In genomic region chr15:78480111-78480510, GRCm38 (mm10) we compare ENCODE assay signal across 20 mouse cellular contexts. TPM values are rescaled to one million over a fixed set of nuclear protein-coding genes. Genes with fewer than 3 reads are reported as not detected.
DNase-seq lines count a peak whose midpoint lies in the region; ATAC-seq lines count a peak whose summit lies in the region.
"Had no signal": no experiment of that assay in that cellular context is flagged by ENCODE, and none has a peak within 500 bp of the region (broad histone marks: within the 10 kb centered on the region; RNA-seq: fewer than 3 reads in every experiment).

No protein-coding gene starts in this region.

- ATAC-seq in activated CD4-positive, CD25-positive, alpha-beta regulatory T cell, adult 4 months, result peak; percentile 6
- ATAC-seq: hindbrain, embryonic 16.5 days; midbrain, embryonic 16.5 days had no signal

- DNase-seq in B cell, adult 2 months, result peak; percentile 25 to 30
- peak; percentile 48 for DNase-seq in ES-CJ7 (ENCODE audit: low read depth, low spot score)
- peak; percentile 73 to 87 for DNase-seq in natural killer cell, adult 2 months (ENCODE audit: low spot score in 2 of 2)
- no peak for DNase-seq in heart, adult 8-10 months (ENCODE audit: low spot score)
- no peak for DNase-seq in cerebellum, postnatal 10 days
- no peak for DNase-seq in adrenal gland, adult 8-10 months
- DNase-seq: adrenal gland, postnatal 14 days; cerebellum, adult 8-10 months; heart, adult 11 months; heart, postnatal 10 days; kidney, adult 2 months; kidney, postnatal 25 days; lung, postnatal 10 days; thymus, adult 2 months had no signal

RNA-seq across cellular contexts. Expression of gene Tmprss6, which starts 11.7 kb away (rescaled TPM):
- polyA plus RNA-seq in activated CD4-positive, CD25-positive, alpha-beta regulatory T cell, adult 4 months (2017; shearing (Covaris generic)), result not detected
- not detected for total RNA-seq in heart, adult 8-10 months (2022)
- total RNA-seq in adrenal gland, adult 8-10 months (2022), result 1 to 10 TPM; 1.1 to 2.8 (median 2.0) TPM
- total RNA-seq: megakaryocyte-erythroid progenitor cell, adult 5-6 weeks had no signal
- polyA plus RNA-seq: neural tube, embryonic 11.5 days had no signal

RNA-seq across cellular contexts. Expression of gene Il2rb, which starts 15.0 kb away (rescaled TPM):
- 100 to 1,000 TPM; 489 to 584 TPM for polyA plus RNA-seq in activated CD4-positive, CD25-positive, alpha-beta regulatory T cell, adult 4 months (2017; shearing (Covaris generic))
- total RNA-seq in heart, adult 8-10 months (2022), result under 1 TPM; 0.13 to 0.57 (median 0.34) TPM
- total RNA-seq in adrenal gland, adult 8-10 months (2022), result 1 to 10 TPM; 1.2 to 2.7 (median 1.9) TPM
- total RNA-seq: gastrocnemius, adult 8-10 months had no signal
- polyA plus RNA-seq: neural tube, embryonic 11.5 days had no signal

RNA-seq across cellular contexts. Expression of gene C1qtnf6, which starts 51.1 kb away (rescaled TPM):
- polyA plus RNA-seq in activated CD4-positive, CD25-positive, alpha-beta regulatory T cell, adult 4 months (2017; shearing (Covaris generic)), result 10 to 100 TPM; 15.5 to 15.9 TPM
- 10 to 100 TPM in 1 of 4 experiments, 1 to 10 TPM in 3; 8.2 to 12.6 (median 9.5) TPM for total RNA-seq in heart, adult 8-10 months (2022)
- total RNA-seq in adrenal gland, adult 8-10 months (2022), result 10 to 100 TPM; 19.3 to 41.2 (median 31.8) TPM

RNA-seq across cellular contexts. Expression of gene Kctd17, which starts 51.7 kb away (rescaled TPM):
- polyA plus RNA-seq in activated CD4-positive, CD25-positive, alpha-beta regulatory T cell, adult 4 months (2017; shearing (Covaris generic)), result 1 to 10 TPM; 9.0 to 9.7 TPM
- total RNA-seq in heart, adult 8-10 months (2022), result 10 to 100 TPM; 17.9 to 26.9 (median 20.2) TPM
- 100 to 1,000 TPM in 2 of 4 experiments, 10 to 100 TPM in 2; 80.2 to 106 (median 96.4) TPM for total RNA-seq in adrenal gland, adult 8-10 months (2022)
- total RNA-seq: megakaryocyte-erythroid progenitor cell, adult 5-6 weeks had no signal

Comparison
In these comparisons a context has a peak if more than half of its experiments do, and no peak if none do; other contexts are left out.
1. DNase-seq: peak in B cell, adult 2 months (2 of 2), ES-CJ7 (single experiment) and natural killer cell, adult 2 months (2 of 2); none in heart, adult 8-10 months (single experiment), cerebellum, postnatal 10 days (0 of 2) and adrenal gland, adult 8-10 months (single experiment).